In the genomic region with DNA sequence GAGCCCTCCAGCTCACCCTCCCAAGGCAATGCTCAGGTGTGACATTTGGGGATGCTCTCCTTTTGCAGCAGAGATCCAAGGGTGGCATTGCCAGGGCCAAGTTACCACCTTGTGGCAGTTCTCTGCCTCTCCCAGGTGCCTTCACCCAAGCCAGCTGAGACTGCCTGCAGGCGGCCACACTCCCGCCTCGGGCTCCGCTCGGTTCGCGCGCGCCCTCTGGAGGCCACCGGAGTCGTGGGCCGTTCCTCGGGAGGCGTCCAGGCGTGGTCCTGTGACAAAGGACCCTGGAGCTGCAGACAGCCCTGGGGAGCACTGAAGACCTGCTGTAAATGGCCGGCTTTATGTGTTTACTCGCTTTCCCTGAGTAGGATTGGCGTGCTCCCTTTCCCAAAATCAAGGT, we compare ENCODE assay signal across 8 mouse cellular contexts. TPM values are rescaled to one million over a fixed set of nuclear protein-coding genes. Genes with fewer than 3 reads are reported as not detected.
DNase-seq lines count a peak whose midpoint lies in the region; ATAC-seq and TF ChIP-seq lines count a peak whose summit lies in the region.

No protein-coding gene starts in this region.

- ATAC-seq in G1E (ENCODE audit: extremely low read depth, insufficient number of reproducible peaks, low FRiP score, poor library complexity, severe bottlenecking) = peak; percentile 34; the same call in 1 of the 2 replicates
- ATAC-seq in forebrain, postnatal 0 days = peak; percentile 86
- peak; percentile 79 to 91 for ATAC-seq in hematopoietic stem cell, adult 5-6 weeks (replicated peaks in 1 of 2; ENCODE audit: insufficient read depth in 1 of 2, low FRiP score in 2 of 2, low TSS enrichment in 1 of 2, low read depth in 1 of 2, poor library complexity in 2 of 2, severe bottlenecking in 2 of 2)
- peak; percentile 90 for ATAC-seq in lung, embryonic 16.5 days (ENCODE audit: low read depth)

- peaks cover 8% of the 10 kb centered on the region; the same call in 1 of the 2 replicates for H3K27me3 ChIP-seq in G1E (ENCODE audit: insufficient read depth, low read length)
- no peaks in the 10 kb centered on the region for H3K27me3 ChIP-seq in forebrain, postnatal 0 days (ENCODE audit: insufficient read depth, low read length)
- no peaks in the 10 kb centered on the region for H3K27me3 ChIP-seq in lung, embryonic 16.5 days (ENCODE audit: control insufficient read depth, insufficient read depth, low read depth, low read length)

- no peak overlapping the region for H3K27ac ChIP-seq in forebrain, postnatal 0 days (ENCODE audit: low read depth, low read length)
- H3K27ac ChIP-seq in layer of hippocampus, adult 2 months = no peak overlapping the region
- H3K27ac ChIP-seq in lung, embryonic 16.5 days (ENCODE audit: low read length) = no peak overlapping the region

- H3K9ac ChIP-seq in forebrain, postnatal 0 days = no peak overlapping the region
- H3K9ac ChIP-seq in lung, embryonic 16.5 days (ENCODE audit: low read length) = no peak overlapping the region

- peak; percentile 72 for DNase-seq in G1E (ENCODE audit: low spot score)
- peak; percentile 63 to 82 for DNase-seq in cerebellum, adult 18-20 months
- peak; percentile 81 for DNase-seq in forebrain, postnatal 0 days
- DNase-seq in layer of hippocampus, adult 2 months (ENCODE audit: low spot score in 2 of 2) = peak; percentile 46 to 78
- DNase-seq in ovary, adult 18-20 months (ENCODE audit: low spot score) = peak; percentile 25
- DNase-seq in thymus, postnatal 10 days (ENCODE audit: low spot score in 2 of 2) = peak; percentile 35 to 84

- TF ChIP-seq CTCF in G1E (IDR thresholded peaks at IDR 0.05; ENCODE audit: low read depth, low read length) = peak; percentile 53; the same call in 1 of the 2 replicates
- TF ChIP-seq CTCF in forebrain, postnatal 0 days (IDR thresholded peaks at IDR 0.05; ENCODE audit: low read depth) = peak; percentile 95
- peak; percentile 99 for TF ChIP-seq CTCF in layer of hippocampus, adult 2 months (conservative IDR thresholded peaks at IDR 0.05)

- 0 out of 2 replicates have a peak, but pooled peaks cover 8% of the 10 kb centered on the region for H3K4me1 ChIP-seq in G1E (ENCODE audit: insufficient read depth, low read depth, low read length)
- no peaks in the 10 kb centered on the region for H3K4me1 ChIP-seq in forebrain, postnatal 0 days (ENCODE audit: insufficient read depth)
- H3K4me1 ChIP-seq in lung, embryonic 16.5 days (replicated peaks; ENCODE audit: control insufficient read depth, insufficient read depth, low read length) = no peaks in the 10 kb centered on the region

- H3K4me2 ChIP-seq in forebrain, postnatal 0 days (ENCODE audit: low read depth) = no peak overlapping the region
- no peak overlapping the region for H3K4me2 ChIP-seq in lung, embryonic 16.5 days (ENCODE audit: low read depth, low read length)

- 3% methylated on average over 18 of the region's 18 CpGs for WGBS in forebrain, postnatal 0 days
- 2% methylated on average over 18 of the region's 18 CpGs for WGBS in lung, embryonic 16.5 days

- no peak overlapping the region for H3K4me3 ChIP-seq in G1E (ENCODE audit: low read depth, low read length)
- H3K4me3 ChIP-seq in forebrain, postnatal 0 days (ENCODE audit: low read depth, low read length) = no peak overlapping the region
- no peak overlapping the region for H3K4me3 ChIP-seq in layer of hippocampus, adult 2 months
- H3K4me3 ChIP-seq in lung, embryonic 16.5 days (ENCODE audit: low read length) = no peak overlapping the region

- H3K9me3 ChIP-seq in G1E (replicated peaks) = no peaks in the 10 kb centered on the region
- H3K9me3 ChIP-seq in forebrain, postnatal 0 days (ENCODE audit: low read length) = no peaks in the 10 kb centered on the region
- H3K9me3 ChIP-seq in lung, embryonic 16.5 days (ENCODE audit: control insufficient read depth, low read length) = no peaks in the 10 kb centered on the region

- H3K36me3 ChIP-seq in G1E (replicated peaks) = peaks cover 18% of the 10 kb centered on the region
- no peaks in the 10 kb centered on the region; the same call in 1 of the 2 replicates for H3K36me3 ChIP-seq in forebrain, postnatal 0 days (ENCODE audit: insufficient read depth)
- H3K36me3 ChIP-seq in lung, embryonic 16.5 days (ENCODE audit: control insufficient read depth, insufficient read depth, low read length) = no peaks in the 10 kb centered on the region

RNA-seq across cellular contexts. Expression of gene Coq7, which starts 14.5 kb away (rescaled TPM):
- total RNA-seq in G1E (2014; fragmentation: Nextera tagmentation) (10.4 and 12.9 TPM in 2 replicates), G1E (2017) (29.4 and 32.3 TPM in 2 replicates)
- polyA plus RNA-seq in G1E (2012) = 27.5 and 30.4 TPM in 2 replicates
- total RNA-seq in forebrain, postnatal 0 days (2014; rRNA removed) = 47.6 and 48.3 TPM in 2 replicates
- 115 and 134 TPM in 2 replicates for polyA plus RNA-seq in forebrain, postnatal 0 days (2015; fragmentation: Nextera tagmentation; extraction: Ambion mirVana)
- total RNA-seq in hematopoietic stem cell, adult 5-6 weeks (2017) = 25.6 and 30.7 TPM in 2 replicates
- 10 to 100 TPM; 35.3 to 35.4 TPM for total RNA-seq in layer of hippocampus, adult 2 months (2021)
- polyA plus RNA-seq in lung, embryonic 16.5 days (2015; fragmentation: Nextera tagmentation; extraction: Ambion mirVana) = 116 and 117 TPM in 2 replicates

RNA-seq across cellular contexts. Expression of gene Itpripl2, which starts 26.9 kb away (rescaled TPM):
- total RNA-seq in G1E (2014; fragmentation: Nextera tagmentation) = not detected in 2 replicates
- total RNA-seq in G1E (2017) = under 0.01 and 0.11 TPM in 2 replicates
- polyA plus RNA-seq in G1E (2012) = not detected in 2 replicates
- total RNA-seq in forebrain, postnatal 0 days (2014; rRNA removed) = 3.8 and 6.0 TPM in 2 replicates
- 0.42 and 0.43 TPM in 2 replicates for polyA plus RNA-seq in forebrain, postnatal 0 days (2015; fragmentation: Nextera tagmentation; extraction: Ambion mirVana)
- 9.4 and 13.1 TPM in 2 replicates for total RNA-seq in hematopoietic stem cell, adult 5-6 weeks (2017)
- total RNA-seq in layer of hippocampus, adult 2 months (2021) = 1 to 10 TPM; 3.1 to 3.8 TPM
- polyA plus RNA-seq in lung, embryonic 16.5 days (2015; fragmentation: Nextera tagmentation; extraction: Ambion mirVana) = 6.9 and 7.5 TPM in 2 replicates

Comparison
In these comparisons a context has a peak if more than half of its experiments do, and no peak if none do; other contexts are left out.
1. ATAC-seq: peak in every context shown above with its lines; median percentile 90 in lung, embryonic 16.5 days; 86 in forebrain, postnatal 0 days; 85 in hematopoietic stem cell, adult 5-6 weeks; 34 in G1E.
2. DNase-seq: peak in every context shown above with its lines; median percentile 81 in forebrain, postnatal 0 days; 72 in cerebellum, adult 18-20 months; 72 in G1E; 62 in layer of hippocampus, adult 2 months; 60 in thymus, postnatal 10 days; 25 in ovary, adult 18-20 months.